Mouse (Mus musculus) ovary, postnatal 36 days (tissue): ENCODE results near the gene Slc25a47.

Source experiments
- DNase-seq: peaks from one replicate; pipeline ENCODE4 v3.0.0; 2022; ENCODE audit warnings: low spot score, mixed read lengths

Slc25a47 gene

GRCm38 (mm10) chr12:108858486-108858885, 22.6 kb downstream of the Slc25a47 start:
- no peak for DNase-seq

GRCm38 (mm10) chr12:108865007-108865494, 29.2 kb downstream of the Slc25a47 start:
- no peak for DNase-seq

GRCm38 (mm10) chr12:108869575-108869974, 33.7 kb downstream of the Slc25a47 start:
- DNase-seq, result no peak

GRCm38 (mm10) chr12:108873122-108873521, 37.3 kb downstream of the Slc25a47 start:
- no peak for DNase-seq

- DNase-seq, result no peak
These were observed 43.3 kb downstream of the Slc25a47 start for GRCm38 (mm10) chr12:108879138-108879537.

DNA sequence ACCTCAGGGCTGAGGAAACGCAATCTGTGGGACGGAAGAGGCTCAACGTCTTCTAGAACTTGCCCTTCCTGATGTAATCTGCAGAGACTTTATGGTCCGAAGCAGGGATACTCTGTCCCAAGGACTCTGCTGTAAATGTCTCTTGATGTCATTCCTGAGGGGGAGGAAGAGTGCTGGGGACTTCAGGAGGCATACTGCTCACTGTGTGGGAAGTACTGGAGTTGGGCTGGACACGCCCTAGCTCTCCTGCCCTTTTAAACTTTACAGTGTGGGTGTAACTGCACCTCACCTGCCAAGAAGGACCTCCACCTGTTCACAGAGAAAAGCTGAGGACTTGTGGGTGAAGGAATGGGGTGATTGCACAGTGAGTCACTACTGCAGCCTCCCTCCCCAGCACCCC, 44.8 kb downstream of the Slc25a47 start:
- DNase-seq, result no peak

GRCm38 (mm10) chr12:108881192-108881591, 45.3 kb downstream of the Slc25a47 start:
- no peak for DNase-seq

- no peak for DNase-seq
These were observed 46.9 kb downstream of the Slc25a47 start for GRCm38 (mm10) chr12:108882776-108883175.

DNA sequence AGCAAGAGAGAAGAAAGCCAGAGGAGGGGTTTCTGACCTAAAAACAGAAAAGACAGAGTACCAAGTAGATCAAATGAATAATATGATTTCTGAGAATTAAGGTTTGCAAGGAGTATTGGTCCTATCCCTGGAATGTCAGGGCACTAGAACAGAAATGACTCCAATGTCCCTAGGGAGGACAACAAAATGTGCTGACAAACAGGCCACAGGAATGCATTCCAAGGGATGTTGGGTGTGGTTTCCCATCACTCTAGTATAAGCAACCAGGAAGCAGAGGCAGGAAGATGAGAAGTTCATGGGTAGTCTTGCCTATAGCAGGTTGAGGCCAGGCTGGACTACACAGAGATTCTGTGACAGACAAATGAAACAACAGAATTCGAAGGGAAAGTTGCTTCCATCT, 50.1 kb downstream of the Slc25a47 start:
- DNase-seq, result no peak

DNA sequence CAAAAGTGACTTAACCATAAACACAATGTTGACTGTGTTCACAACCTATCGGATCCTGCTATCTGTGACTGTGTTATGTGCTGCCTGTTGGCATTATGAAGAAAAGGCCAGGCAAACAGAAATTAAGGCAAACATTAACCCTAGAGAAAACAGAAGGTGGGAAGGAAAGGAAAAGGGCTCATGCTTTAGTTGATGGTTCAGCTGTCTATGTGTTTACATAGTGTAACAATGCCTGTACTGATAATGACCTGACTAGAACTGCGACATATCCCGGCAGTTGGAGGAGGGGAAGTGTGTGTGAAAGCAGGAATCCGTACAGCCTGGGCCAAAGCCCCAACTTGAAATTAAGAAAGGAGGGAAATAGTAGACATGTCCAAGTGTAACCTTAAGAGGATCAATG, 51.2 kb downstream of the Slc25a47 start:
- no peak for DNase-seq

DNA sequence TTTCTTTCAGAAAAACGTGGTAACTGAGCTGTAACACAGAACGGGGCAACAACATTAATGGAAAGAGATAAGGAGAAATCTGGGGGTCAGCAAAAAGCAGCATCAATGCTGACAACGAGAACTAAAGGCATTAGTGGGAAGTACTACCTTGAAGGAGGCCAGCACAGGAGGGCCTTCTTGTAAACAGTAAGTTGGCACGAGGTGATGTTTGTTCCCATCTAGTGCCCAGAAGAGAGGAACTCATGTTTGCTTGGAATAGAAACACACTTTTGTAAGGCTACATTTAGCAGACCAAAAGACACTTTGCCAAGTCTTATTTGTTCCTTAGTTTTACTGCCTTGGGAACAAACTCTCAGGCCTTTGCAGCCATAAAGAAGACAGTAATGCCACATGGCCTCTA, 52.8 kb downstream of the Slc25a47 start:
- no peak for DNase-seq

DNA sequence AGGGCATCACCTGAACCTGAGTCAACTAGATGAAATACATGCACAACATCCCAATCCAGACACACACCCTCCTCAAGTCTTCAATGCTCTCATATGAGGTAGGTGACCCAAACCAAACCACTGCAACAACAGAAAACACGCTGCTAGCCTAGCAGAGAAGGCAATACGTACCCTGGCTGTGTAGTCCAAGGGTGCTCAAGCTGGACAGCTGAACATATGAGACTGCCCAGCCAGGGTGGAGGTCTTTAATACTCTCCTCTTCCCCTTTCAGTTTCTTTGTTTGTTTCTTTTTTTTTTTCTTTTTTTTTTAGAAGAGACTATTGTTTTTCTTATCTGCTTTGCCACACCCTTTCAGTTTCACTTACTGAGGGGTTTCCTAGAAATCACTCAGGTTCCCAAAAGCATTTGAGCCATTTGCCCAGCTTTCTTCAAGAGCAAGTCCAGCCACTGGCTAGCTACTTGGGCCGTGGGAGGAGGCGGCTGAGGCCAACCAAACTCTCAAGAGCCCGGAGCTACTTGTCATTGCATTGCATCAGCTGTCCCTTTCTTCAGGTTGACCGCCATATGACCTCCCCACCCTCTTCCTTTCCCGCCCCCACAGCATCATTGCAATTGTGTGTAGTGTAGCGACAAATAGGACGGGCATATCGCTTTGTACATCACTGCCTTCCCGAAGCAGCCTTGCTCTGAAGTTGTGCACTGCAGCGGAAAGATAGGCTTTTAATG, 57.3 kb downstream of the Slc25a47 start, which contains the start of gene Wdr25:
Wdr25 (plus strand) TSS at position 643 of the 726 bp plus-strand sequence.
- DNase-seq, result no peak

DNA sequence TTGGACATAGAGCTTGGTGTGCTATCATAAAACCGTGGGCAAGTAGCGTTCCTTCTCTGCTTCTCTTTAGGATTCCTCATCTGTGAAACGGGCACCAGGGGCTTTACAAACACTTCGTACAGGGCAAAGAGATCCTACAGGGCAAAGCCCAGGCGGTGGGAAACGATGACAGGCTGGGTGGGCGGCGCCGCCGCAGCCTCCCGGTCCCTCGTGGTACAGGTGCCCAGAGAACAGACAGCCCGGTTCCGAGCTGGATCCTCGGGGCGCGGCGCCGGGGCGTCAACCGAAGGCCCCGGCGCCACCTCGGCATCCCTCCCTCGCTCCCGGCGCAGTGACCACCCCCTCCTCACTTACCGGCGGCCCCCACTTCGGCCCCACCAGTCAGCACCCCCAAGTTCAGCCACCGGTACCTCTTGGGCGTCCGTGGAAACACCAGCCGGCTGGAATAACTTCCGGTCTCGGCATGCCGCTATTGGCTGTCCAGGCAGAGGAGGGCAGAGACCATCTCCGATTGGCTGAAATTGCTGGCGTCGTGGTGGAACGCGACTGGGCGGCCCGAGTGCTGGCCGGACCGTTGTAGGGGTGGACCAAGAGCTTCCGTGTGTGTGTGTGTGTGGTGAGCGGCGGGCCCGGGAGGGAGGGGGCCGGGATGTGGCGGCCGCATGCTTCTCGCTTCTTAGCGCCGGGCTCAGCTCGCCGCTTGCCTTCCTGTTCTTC, 58.0 kb downstream of the Slc25a47 start, which contains the start of gene Wars:
Wars (minus strand) TSS at position 460 of the 717 bp plus-strand sequence.
- DNase-seq, result peak; percentile 94

DNA sequence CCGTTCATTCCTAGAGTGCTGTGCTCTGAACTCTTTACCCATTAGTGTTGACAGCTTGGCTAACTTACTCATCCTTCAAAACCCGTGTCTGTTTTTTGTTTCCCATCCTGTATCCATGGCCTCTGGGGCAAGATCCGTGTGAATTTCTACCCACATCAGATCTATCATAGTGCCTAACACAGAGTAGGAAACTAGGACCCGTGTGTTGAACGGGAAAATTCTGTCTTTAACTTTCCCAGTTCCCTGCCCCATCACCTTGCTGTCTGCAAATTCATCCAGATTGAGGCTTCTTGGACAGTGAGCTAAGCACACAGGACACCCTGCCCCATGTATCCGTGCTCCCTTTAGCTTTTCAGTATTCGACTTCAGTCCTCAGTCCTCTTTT, 58.6 kb downstream of the Slc25a47 start:
- DNase-seq, result no peak

GRCm38 (mm10) chr12:108896006-108896405, 60.2 kb downstream of the Slc25a47 start:
- no peak for DNase-seq

- DNase-seq, result no peak
These were observed 65.5 kb downstream of the Slc25a47 start for GRCm38 (mm10) chr12:108901346-108901745.

DNA sequence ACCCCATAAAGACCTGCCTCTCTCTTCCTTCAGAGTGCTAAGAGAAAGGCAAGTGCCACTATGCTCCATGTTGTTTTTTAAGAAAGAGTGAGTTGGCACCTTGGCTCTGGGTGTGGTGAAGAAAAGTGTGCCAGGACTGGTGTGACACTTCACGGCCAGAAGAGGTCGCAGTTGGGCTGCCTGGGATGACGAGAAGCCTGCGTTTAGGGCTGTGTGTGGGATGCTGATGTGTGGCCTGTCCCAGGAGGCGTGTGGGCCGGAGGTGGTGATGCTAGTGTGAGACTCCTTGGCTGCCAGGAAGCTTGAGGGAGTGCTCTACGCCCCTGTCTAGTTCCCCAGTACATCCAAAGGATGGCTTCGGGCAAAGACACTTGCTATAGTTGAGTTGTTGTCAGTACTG, 67.1 kb downstream of the Slc25a47 start:
- peak; percentile 44 for DNase-seq

DNA sequence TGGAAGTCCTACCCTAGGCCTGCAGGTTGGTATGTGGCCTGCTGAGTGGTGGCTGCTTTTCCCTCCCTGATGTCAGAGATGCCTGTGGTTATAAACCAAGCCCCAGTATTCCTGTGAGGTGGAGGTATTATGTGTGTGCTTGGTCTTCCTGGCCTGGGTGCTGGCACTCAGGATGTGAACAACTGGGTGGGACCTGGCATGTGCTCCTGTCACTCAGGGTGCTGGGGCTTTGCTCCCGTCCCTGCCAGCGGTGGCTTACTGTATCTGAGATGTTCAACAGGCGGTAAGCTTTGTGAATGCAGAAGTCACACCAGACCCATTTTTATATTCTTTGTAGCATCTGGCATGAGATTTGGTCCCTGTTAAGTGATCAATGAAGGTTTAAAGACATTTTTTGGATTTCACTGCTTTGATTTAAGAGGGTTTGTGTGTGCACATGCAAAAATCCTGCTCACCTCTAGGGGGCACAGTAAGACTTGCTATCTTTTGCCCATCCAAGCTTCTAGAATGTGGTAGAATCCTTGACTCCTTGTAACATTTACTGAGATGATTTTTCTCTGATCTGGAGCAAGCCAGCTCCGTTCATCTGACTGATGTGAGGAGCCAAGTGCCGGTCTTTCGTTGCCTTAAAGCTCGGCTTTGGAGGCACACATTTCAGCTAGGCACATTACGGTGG, 67.9 kb downstream of the Slc25a47 start:
- DNase-seq, result no peak

DNA sequence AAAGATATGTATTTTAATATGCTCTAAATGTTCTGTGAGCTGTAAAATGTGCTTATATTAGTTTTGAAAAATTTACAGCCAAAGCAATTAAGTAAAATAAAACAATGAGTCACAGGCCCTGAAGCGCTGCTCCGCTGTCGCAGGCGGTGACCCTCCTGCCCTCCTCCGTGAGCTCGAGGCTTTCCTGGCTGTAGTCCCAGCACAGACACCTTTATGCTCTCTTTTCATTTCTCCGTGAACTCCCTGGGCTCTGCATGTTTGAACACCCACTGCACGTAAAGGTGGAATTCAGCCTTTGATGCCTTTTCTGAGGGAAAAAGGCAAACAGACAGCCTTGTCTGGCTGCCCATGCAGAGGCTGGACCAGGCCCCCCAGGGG, 68.4 kb downstream of the Slc25a47 start:
- no peak for DNase-seq

DNA sequence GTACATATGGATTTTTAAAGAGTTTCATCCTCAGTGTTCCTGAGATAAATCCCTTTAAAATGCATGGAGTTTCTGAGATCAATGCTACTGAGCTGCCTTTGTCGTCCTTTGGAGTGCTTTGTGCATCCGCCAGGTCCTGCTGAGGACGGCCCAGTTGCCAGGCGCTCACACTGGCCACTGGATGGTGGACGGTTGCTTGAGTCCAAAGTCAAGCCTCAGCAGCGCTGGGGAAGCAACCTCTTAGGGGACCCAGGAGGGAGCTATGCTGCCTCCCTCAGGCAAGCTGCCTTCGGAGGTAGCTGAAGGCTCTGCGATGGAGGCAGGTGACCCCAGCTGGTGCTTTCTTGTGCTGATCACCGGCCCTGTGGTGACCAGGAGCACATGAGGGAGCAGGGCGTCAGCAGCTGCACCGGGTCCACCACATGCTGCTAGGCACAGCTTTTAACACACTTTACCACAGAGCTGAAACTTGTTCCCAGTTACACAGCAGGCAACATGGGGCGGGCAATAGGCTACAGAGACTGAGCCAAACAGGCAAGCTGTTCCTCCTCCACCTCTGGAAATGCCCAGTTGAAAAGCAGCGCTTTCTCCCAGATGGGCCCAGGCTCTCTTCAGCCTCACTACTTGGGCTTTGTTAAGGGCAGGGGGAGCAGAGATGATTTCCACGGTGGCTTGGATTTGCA, 69.9 kb downstream of the Slc25a47 start:
- DNase-seq, result no peak

DNA sequence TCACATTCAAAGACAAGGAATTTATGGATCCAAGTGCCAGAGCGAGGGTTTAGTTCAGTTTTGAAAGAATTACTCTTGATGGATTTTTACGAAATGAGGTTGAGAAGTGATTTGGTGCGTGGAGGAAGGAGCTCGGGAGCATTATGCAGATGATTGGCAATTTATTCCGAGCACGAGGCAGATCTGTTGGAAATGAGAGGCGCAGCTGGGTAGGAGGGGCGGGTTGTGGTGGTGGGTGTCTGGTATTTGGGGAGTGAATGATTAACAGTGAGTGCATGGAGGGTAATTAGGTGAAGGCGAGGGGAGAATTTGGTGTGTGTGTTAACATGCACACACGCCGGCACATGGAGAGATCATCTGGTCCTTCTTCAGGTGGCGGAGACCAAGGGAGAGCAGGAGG, 70.6 kb downstream of the Slc25a47 start:
- DNase-seq, result no peak
